Mouse (Mus musculus) E14TG2a.4 (cell line): ENCODE measurements at regions not wholly inside any gene's neighbourhood (a gene's known extent, or its start where the extent isn't known, plus 50 kb on each side); places are given as distances from the start of the nearest gene placed in this dataset.

ENCODE experiments used
- CTCF ChIP-seq: conservative IDR thresholded peaks from 2 replicates; pipeline ENCODE4 v1.5.1; 2014; ENCODE audit warnings: low read length
- NANOG ChIP-seq: IDR thresholded peaks from 2 replicates; pipeline ENCODE4 v1.6.1; 2014; ENCODE audit warnings: borderline replicate concordance, low read length, mixed read lengths
- POU5F1 ChIP-seq: IDR thresholded peaks from 2 replicates; pipeline ENCODE4 v1.6.1; 2014; ENCODE audit warnings: low read length, borderline replicate concordance

DNA sequence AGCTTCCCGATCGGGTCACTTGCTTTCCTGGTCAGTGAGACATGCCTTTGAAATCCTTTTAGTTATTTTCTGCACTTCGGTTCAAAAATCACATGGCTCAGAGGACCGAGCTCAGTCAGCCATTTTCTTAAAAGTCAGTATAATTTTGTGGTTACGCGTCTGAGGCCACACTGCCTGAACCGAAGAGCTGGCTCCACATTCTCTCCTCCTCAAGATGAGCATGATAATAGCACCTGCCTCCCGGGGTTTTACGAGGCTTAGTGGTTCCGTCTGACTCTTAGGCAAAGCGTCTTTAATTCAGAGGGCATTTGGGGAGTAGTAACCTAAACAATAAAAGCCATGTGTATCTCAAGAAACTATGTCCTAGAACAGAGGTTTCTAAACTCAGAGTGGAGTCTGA, 113.5 kb upstream of the Lef1 start:
- no peak for TF ChIP-seq CTCF
- TF ChIP-seq NANOG, result no peak
- TF ChIP-seq POU5F1, result no peak
